Mouse (Mus musculus) liver, postnatal 0 days (tissue): ENCODE measurements around the gene Dmrtc2. TPM values are rescaled to one million over a fixed set of nuclear protein-coding genes. Genes with fewer than 3 reads are reported as not detected.

Source experiments
- ATAC-seq: fragments of 200-750 bp; cut with Nextera tagmentation; 2 replicates; pipeline ENCODE4 v1.8.0; 2017; ENCODE audit warnings: mild to moderate bottlenecking, moderate library complexity
- DNase-seq: peaks from one replicate; pipeline ENCODE4 v3.0.0-alpha.2; 2016
- H3K27ac ChIP-seq: fragments of 300-500 bp; sonication (generic); 2 replicates; pipeline ENCODE4 v1.5.1; 2014; ENCODE audit warnings: antibody characterized with exemption, moderate library complexity, mild to moderate bottlenecking, low read depth
- H3K27me3 ChIP-seq: fragments of 300-500 bp; sonication (generic); 2 replicates; pipeline ENCODE4 v1.6.1; 2014; ENCODE audit warnings: low read length, control low read depth, mixed read lengths; ENCODE audit not compliant: insufficient read depth
- H3K36me3 ChIP-seq: fragments of 300-500 bp; sonication (generic); replicated peaks from 2 replicates; pipeline ENCODE4 v1.6.1; 2014; ENCODE audit warnings: mild to moderate bottlenecking, control low read depth, low read length, moderate library complexity, mixed read lengths; ENCODE audit not compliant: insufficient read depth
- H3K4me1 ChIP-seq: fragments of 300-500 bp; sonication (generic); 2 replicates; pipeline ENCODE4 v1.6.1; 2014; ENCODE audit warnings: antibody characterized with exemption, mild to moderate bottlenecking, control low read depth; ENCODE audit not compliant: insufficient read depth
- H3K4me2 ChIP-seq: fragments of 300-500 bp; sonication (generic); 2 replicates; pipeline ENCODE4 v1.6.1; 2014; ENCODE audit warnings: low read depth, mild to moderate bottlenecking, low read length, moderate library complexity, mixed read lengths
- H3K4me3 ChIP-seq: fragments of 300-500 bp; sonication (generic); 2 replicates; pipeline ENCODE4 v1.5.1; 2014; ENCODE audit warnings: low read depth, low read length
- H3K9ac ChIP-seq: fragments of 300-500 bp; sonication (generic); replicated peaks from 2 replicates; pipeline ENCODE4 v1.6.1; 2014; ENCODE audit warnings: mild to moderate bottlenecking, moderate library complexity
- H3K9me3 ChIP-seq: fragments of 300-500 bp; sonication (generic); 2 replicates; pipeline ENCODE4 v1.6.1; 2016; ENCODE audit warnings: mild to moderate bottlenecking, control low read depth, low read length, mixed read lengths
- CTCF ChIP-seq: sonication (generic); IDR thresholded peaks from 2 replicates; pipeline ENCODE4 v1.5.1; 2016; ENCODE audit warnings: antibody characterized with exemption, low read depth
- EP300 ChIP-seq: IDR thresholded peaks from 2 replicates; pipeline ENCODE4 v1.6.1; 2016; ENCODE audit warnings: antibody characterized with exemption, low read depth, mild to moderate bottlenecking
- WGBS: fragments of 180-500 bp; shearing (Covaris S2); extraction: QIAGEN DNeasy Blood & Tissue Kit; methylation state at CpG from one replicate; pipeline ENCODE4 v1.1.7; 2014; ENCODE audit not compliant: insufficient replicate concordance; 5-methylcytosine and 5-hydroxymethylcytosine counted together
- polyA plus RNA-seq: library from polyadenylated mRNA; unstranded; fragments of >200 nt; fragmentation: Nextera tagmentation; extraction: Ambion mirVana; gene quantifications from 2 replicates; pipeline ENCODE4 v1.2.1, GENCODE M21; 2015

Gene Dmrtc2
- polyA plus RNA-seq, 1 experiment from 2014 or later, result not detected

- no peak within 1 kb of the TSS for H3K9ac ChIP-seq
- H3K4me3 ChIP-seq, result no peak within 1 kb of the TSS
- no peak for DNase-seq
- no peak for ATAC-seq
- no peak within 1 kb of the TSS for H3K4me2 ChIP-seq
- no peaks in the 10 kb centered on the region for H3K27me3 ChIP-seq
- H3K27ac ChIP-seq, result no peak within 1 kb of the TSS
- peaks cover 12% of the 10 kb centered on the region for H3K4me1 ChIP-seq
- no peak for TF ChIP-seq CTCF
- no peak for TF ChIP-seq EP300
- H3K36me3 ChIP-seq, result no peaks in the 10 kb centered on the region
- no peaks in the 10 kb centered on the region for H3K9me3 ChIP-seq
- WGBS, result 80% methylated on average over 7 of the region's 7 CpGs
Measured at GRCm38 (mm10) chr7:24861913-24862312, 7.9 kb upstream of the Dmrtc2 start, which contains the start of gene Gm9844. Gene Gm9844 (plus strand): TSS chr7:24862213.

- H3K4me1 ChIP-seq, result peaks cover 10% of the 10 kb centered on the region
- no peak for DNase-seq
- no peaks in the 10 kb centered on the region for H3K36me3 ChIP-seq
- no peaks in the 10 kb centered on the region for H3K27me3 ChIP-seq
- no peak overlapping the region for H3K4me2 ChIP-seq
- H3K27ac ChIP-seq, result no peak overlapping the region
- H3K9ac ChIP-seq, result no peak overlapping the region
- TF ChIP-seq CTCF (no peak), EP300 (no peak)
- no peak for ATAC-seq
- H3K9me3 ChIP-seq, result no peaks in the 10 kb centered on the region
- no peak overlapping the region for H3K4me3 ChIP-seq
- 53% methylated on average over 4 of the region's 4 CpGs for WGBS
Measured at GRCm38 (mm10) chr7:24862853-24863252, 7.0 kb upstream of the Dmrtc2 start.

- no peaks in the 10 kb centered on the region for H3K36me3 ChIP-seq
- H3K9ac ChIP-seq, result no peak overlapping the region
- H3K4me1 ChIP-seq, result peaks cover 7% of the 10 kb centered on the region
- H3K27me3 ChIP-seq, result no peaks in the 10 kb centered on the region
- ATAC-seq (no peak), DNase-seq (no peak)
- H3K9me3 ChIP-seq, result no peaks in the 10 kb centered on the region
- no peak overlapping the region for H3K27ac ChIP-seq
- TF ChIP-seq EP300 (no peak), CTCF (no peak)
- no peak overlapping the region for H3K4me2 ChIP-seq
- 26% methylated on average over 6 of the region's 6 CpGs for WGBS
- no peak overlapping the region for H3K4me3 ChIP-seq
Measured at GRCm38 (mm10) chr7:24864156-24864555, 5.7 kb upstream of the Dmrtc2 start.

- no peak overlapping the region for H3K9ac ChIP-seq
- no peak for TF ChIP-seq EP300
- TF ChIP-seq CTCF, result no peak
- peaks cover 8% of the 10 kb centered on the region; the same call in 1 of the 2 replicates for H3K27me3 ChIP-seq
- WGBS, result 60% methylated on average over 17 of the region's 17 CpGs
- no peaks in the 10 kb centered on the region for H3K36me3 ChIP-seq
- H3K4me3 ChIP-seq, result no peak overlapping the region
- no peaks in the 10 kb centered on the region for H3K9me3 ChIP-seq
- H3K4me2 ChIP-seq, result no peak overlapping the region
- no peaks in the 10 kb centered on the region for H3K4me1 ChIP-seq
- H3K27ac ChIP-seq, result no peak overlapping the region
- no peak for DNase-seq
- ATAC-seq, result no peak
Measured at GRCm38 (mm10) chr7:24869080-24869479, 777 bp upstream of the Dmrtc2 start.

GRCm38 (mm10) chr7:24877588-24877987, 7.7 kb downstream of the Dmrtc2 start:
- TF ChIP-seq EP300 (no peak), CTCF (no peak)
- ATAC-seq, result no peak
- no peaks in the 10 kb centered on the region for H3K36me3 ChIP-seq
- H3K9ac ChIP-seq, result no peak overlapping the region
- no peaks in the 10 kb centered on the region for H3K4me1 ChIP-seq
- 56% methylated on average over 3 of the region's 3 CpGs for whole genome bisulfite sequencing
- no peaks in the 10 kb centered on the region for H3K9me3 ChIP-seq
- DNase-seq, result no peak
- H3K27ac ChIP-seq, result no peak overlapping the region
- no peaks in the 10 kb centered on the region for H3K27me3 ChIP-seq
- no peak overlapping the region for H3K4me2 ChIP-seq
- H3K4me3 ChIP-seq, result no peak overlapping the region

GRCm38 (mm10) chr7:24879620-24880019, 9.8 kb downstream of the Dmrtc2 start:
- Histone ChIP-seq H3K9ac (no peak overlapping the region), H3K27me3 (no peaks in the 10 kb centered on the region), H3K4me3 (no peak overlapping the region), H3K9me3 (no peaks in the 10 kb centered on the region), H3K36me3 (no peaks in the 10 kb centered on the region), H3K4me1 (0 out of 2 replicates have a peak, but pooled peaks cover 2% of the 10 kb centered on the region), H3K4me2 (no peak overlapping the region), H3K27ac (no peak overlapping the region)
- 58% methylated on average over 2 of the region's 2 CpGs for WGBS
- ATAC-seq, result no peak
- DNase-seq, result no peak
- no peak for TF ChIP-seq CTCF
- TF ChIP-seq EP300, result no peak

- Histone ChIP-seq H3K27ac (no peak overlapping the region), H3K9ac (no peak overlapping the region), H3K36me3 (peaks cover 23% of the 10 kb centered on the region), H3K4me3 (no peak overlapping the region), H3K9me3 (no peaks in the 10 kb centered on the region), H3K27me3 (no peaks in the 10 kb centered on the region), H3K4me2 (no peak overlapping the region), H3K4me1 (peaks cover 23% of the 10 kb centered on the region)
- TF ChIP-seq EP300 (no peak), CTCF (no peak)
- 87% methylated on average over 9 of the region's 9 CpGs for WGBS
- DNase-seq, result no peak
- no peak for ATAC-seq
Measured at GRCm38 (mm10) chr7:24882416-24883199, 12.8 kb downstream of the Dmrtc2 start.
